Mouse (Mus musculus) skeletal muscle tissue, adult 2 months (tissue): ENCODE results near the gene Nde1.
"Not testable (repeated sequence)": the region's sequence is repeated elsewhere in the genome, so short reads cannot be mapped to it uniquely, and the experiment has no call there.

ENCODE experiments used
- DNase-seq: peaks from one replicate; pipeline ENCODE4 v3.0.0-alpha.2; 2012; ENCODE audit warnings: low read depth, low spot score

Nde1 gene

DNA sequence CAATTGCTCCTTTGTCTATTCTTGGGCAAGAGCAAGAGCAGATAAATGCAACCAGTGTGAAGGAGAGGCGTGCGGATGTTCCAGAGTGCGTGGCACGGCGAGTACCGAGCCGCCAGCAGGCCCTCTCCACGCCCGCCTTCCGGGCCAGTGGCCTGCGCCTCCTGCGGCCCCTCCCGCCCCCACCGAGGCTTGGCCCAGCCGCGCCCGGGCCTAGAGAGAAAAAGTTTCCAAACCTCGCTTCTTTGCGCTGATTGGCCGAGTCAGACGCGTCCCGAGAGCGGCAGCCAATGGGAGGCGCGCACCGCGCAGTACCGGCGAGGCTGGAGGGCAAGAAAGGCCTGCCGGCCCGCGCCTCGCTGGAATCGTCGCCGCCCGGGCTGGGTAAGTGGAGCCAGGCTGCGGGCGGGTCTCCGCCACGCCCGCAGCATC lies at the start of gene Nde1, which contains the start of gene Marf1:
Gene Nde1, plus strand, starts transcription at position 288 of the 429 bp plus-strand sequence.
Gene Marf1, minus strand, starts transcription at position 364 of the 429 bp plus-strand sequence.
- DNase-seq, result peak; percentile 92

DNA sequence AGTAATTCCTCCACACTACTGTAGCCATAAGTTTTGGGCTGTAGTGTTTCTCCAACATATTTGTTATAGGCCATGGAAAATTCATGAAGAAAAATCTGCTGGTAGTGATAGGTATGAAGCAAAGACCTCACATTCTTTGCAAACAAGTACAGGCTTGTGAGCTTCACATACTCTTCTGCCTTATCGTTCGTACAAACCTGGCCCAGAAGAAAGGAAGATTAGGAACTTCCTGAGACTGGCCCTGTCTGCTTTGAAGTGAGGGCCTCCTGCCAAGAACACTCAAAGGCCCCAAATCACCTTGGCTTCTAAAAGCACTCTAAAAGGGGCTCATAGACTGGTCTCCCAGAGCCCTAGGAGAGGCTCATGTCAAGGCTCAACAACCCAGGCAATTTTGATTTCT lies 45.8 kb upstream of the Nde1 start:
- DNase-seq, result no peak

DNA sequence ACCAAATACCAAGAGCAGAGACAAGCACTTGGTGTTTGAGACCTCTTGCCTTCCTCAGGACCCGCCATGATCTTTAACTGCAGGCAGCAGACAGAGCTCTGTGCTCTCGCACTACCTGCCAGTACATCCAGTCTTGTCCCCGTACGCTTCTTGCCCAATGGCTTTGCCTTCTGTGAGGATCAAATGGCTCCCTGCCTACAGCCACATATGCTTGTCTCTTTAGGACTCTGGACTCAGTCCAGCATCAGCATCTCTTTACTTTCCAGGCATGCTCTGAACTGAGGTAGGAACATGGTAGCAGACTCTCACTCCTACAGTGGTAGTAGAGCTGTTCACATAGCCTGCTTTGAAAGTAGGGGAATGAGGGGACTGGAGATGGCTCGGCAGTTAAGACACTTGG lies 42.1 kb upstream of the Nde1 start:
- no peak for DNase-seq

DNA sequence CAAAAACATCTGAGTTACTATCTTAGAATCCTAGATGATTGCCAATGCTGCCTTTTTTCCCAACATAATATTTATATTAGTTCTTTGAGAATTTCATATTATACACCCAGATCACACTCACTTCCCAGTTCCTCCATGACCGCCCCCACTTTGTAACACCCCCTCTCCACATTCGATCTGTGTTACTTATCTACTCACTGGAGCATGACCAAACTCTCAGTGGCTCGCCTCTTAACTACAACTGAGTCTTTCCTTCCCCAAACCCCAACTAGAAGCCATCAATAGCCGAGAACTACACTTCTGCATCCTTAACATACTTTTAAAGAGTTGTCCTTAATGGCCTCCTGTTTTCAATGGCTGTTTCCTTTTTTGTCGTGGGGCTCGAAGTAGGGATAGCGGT lies 41.5 kb upstream of the Nde1 start:
- no peak for DNase-seq

DNA sequence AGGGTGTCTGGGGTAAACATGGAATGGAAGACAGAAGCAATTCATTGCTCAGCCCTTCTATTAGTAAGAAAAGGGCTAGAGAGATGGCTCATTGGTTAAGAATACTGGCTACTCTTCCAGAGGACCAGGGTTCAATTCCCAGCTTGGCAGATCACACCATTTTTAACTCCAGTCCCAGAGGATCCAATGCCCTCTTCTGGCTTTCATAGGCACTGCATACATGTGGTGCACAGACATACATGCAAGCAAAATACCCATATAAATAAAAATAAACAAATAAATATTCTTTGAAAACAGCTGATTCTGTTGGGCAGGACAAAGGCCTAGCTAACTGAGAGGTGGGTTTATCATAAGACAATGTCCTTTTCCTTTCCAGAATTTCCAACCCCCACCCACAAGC lies 40.5 kb upstream of the Nde1 start:
- DNase-seq, result no peak

DNA sequence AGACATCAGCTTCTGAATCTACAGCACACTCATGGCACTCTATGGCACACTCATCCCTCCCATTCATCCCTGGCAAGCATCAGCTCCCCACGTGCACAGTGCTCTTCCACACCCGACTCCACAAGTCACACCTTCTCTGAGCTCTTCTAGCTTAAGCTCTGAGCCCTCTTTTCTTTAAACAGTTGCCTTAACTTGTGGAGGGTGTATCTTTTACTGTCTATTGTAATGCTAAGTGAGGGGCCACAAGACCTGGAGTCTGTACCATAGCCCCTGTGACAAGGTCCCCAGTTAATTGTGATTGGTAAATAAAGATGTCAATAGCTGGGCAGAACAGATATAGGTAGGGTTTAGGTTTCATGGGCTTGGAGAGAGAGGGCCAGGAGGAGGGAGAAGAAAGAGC lies 39.2 kb upstream of the Nde1 start:
- DNase-seq, result no peak

DNA sequence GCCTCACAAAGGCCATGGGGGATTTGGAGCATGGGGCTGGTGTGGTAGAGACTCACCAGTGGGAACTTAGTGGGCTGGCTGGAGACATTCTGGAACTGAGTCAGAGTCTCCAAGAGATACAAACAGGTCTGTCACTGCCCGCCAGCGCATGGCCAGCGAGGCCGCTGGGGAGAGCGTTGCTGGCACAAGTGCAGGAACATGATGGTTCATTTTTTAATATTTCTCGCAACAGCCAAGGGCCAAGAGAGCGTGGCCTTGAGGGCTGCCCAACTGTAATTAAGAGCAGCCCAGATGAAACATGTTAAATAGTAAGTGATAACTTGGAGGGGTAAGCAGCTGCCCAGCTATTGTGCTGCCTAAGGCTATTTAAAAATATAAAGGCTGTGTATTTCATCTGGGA lies 38.4 kb upstream of the Nde1 start:
- DNase-seq, result no peak

DNA sequence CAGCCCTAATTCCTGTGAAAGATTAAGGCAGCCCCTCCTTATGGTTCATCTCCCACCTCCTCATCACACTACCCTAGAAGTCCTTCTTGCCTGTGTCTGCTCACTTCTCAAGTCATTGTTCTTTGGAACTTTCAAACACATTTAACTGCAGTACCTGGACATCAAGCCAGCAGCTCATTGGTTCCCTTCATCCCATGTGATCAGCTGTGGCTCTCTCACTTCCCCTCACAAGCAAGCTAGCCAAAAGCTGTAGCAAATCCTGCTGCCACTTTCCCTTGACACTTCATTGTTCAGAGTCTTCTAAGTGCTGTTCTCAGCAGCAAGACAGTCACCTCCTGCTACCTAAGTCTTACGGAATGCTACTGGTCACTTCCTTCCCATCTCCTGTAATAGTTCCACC lies 37.8 kb upstream of the Nde1 start:
- no peak for DNase-seq

DNA sequence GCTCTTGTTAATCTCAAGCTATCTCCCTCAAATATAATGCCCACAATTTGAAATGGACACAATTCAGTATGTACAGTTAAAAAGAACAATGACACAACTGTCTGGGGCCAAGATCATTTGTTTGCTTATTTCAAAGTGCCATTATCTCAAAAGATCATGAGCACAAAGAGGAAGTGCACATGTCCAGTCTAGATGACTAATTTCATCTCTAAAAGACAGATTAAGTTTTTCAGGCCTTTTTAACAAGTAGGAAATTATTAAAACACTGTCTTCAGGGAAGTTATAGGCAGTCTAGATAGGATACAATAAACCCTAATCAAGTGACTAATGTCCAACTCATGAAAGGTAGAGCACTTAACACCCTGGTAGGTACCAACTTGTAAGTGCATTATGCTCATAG lies 34.1 kb upstream of the Nde1 start:
- no peak for DNase-seq

DNA sequence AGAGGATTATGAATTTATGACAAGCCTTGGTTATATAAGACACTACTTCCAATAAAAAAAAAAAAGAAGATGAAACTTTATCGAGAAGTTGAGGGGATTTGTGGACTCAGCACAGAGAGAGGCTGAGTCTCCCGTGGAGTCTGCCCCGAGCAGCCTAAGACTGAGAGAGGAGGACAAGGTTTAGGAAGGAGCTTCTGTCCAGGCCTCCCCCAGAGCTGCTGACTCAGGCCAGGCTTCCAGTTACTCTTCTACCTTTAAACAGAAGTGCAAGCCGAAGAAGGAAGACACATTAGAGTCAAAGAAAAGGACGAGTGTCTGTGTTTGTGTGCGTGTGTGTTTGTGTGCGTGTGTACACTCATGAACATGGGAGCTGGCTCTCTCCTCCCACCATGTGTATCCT lies 32.3 kb upstream of the Nde1 start:
- no peak for DNase-seq

DNA sequence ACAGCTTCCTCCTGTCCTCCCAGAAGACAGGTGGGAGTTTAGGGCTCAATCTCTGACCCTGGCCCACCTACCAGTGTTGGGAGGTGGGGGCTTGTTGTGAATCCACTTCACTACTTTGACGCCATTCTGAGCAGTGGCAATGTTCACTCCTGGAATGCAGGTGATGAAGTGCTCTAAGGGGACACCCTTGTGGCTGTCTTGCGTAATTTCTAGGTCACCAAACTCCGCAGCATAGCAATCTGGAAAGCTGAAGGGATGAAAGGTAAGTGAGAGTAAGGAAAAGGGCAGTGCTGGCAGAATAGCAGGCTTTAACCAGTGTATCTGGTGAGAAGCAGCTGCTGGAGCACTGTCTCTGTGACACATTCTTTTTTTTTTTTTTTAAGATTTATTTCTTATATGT lies 31.7 kb upstream of the Nde1 start:
- DNase-seq, result no peak

DNA sequence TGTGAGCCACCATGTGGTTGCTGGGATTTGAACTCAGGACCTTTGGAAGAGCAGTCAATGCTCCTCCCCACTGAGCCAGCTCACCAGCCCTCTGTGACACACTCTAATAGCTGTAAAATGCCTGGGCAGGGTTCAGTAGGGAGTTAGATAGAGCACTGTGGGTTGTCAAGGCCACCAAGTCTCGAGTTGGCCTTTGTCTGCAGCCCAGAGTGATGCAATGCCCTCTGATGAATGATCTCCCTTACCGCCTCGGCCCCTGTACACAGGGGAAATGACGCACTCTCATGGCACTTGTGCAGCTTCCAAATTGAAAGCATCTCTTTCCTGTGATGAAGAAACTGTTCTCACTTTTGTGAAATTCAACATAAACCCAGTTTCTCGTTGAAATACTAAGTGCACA lies 31.2 kb upstream of the Nde1 start:
- no peak for DNase-seq

DNA sequence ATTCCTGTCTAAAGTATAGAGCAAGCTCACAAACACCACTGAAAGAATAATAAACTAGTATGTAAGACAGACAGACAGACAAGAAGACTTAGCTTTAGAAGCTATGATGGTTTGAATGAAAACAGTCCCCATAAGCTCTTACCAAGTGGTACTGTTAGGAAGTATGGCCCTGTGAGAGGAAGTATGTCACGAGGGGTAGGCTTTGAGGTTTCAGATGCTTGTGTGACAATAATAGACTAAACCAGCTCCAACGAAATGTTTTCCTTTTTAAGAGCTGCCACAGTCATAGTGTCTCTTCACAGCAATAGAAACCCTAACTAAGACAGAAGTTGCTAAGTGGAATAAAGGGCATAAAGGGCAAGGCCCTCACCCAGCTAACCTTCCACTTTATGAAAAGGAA lies 28.1 kb upstream of the Nde1 start:
- no peak for DNase-seq

DNA sequence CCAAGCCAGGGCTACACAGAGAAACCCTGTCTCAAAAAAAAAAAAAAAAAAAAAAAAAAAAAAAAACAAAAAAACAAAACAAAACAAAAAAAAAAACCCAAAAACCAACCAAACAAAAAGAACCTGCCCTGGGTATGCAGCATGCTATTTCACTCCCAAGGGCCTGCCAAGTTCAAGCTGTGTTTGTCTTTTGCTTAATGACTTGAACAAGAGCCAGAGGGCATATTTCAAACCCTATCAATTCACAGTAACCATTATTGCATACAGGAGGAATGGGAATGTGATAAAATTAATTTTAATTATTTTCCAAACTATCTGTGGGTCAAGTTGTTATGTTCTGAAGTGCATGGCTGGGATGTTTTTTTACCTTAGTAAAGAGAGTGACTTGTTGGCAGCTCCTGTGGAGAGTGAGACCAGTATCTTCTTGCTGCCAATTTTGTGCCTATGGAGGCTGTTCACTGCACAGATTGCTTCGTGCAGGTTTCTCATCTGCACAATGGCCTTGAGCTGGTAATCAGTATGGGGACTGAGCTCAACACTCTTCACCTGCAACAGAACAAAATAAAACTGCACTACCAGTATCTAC lies 25.0 kb upstream of the Nde1 start:
- DNase-seq, result no peak

DNA sequence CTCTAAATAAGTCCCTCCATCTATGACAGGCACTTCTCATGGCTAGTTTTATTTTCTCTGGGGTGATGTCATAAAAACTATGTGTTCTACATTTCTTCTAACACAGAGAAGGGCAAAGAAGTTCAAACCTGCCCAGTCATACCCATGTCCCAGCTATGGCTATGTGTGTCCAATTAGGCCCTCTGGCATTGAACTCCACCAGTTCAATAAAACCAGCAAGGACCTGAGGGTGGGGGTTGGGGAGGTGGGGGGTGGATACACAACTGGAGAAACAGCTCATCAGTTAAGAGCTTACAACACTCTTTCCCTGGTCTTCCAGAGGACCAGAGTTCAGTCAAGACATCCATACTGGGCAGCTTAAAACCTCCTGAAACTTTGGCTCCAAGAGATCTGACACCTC lies 24.0 kb upstream of the Nde1 start:
- DNase-seq, result no peak

DNA sequence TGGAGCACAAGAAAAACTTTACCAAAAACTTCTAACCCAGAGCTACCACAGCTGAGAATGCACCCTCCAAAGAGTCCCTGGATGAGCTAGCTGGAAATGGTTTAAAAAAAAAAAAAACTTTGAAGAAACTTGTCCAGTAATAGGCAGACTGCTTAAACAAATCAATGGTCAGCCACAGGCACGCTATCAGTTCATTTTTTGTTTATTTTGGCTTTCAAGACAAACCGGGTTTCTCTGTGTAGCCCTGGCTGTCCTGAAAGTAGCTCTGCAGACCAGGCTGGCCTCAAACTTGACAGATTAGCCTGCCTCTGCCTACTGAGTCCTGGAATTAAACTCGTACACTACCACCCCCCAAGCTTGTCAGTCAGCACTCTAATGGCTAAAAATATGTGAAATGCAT lies 19.8 kb upstream of the Nde1 start:
- DNase-seq, result no peak

DNA sequence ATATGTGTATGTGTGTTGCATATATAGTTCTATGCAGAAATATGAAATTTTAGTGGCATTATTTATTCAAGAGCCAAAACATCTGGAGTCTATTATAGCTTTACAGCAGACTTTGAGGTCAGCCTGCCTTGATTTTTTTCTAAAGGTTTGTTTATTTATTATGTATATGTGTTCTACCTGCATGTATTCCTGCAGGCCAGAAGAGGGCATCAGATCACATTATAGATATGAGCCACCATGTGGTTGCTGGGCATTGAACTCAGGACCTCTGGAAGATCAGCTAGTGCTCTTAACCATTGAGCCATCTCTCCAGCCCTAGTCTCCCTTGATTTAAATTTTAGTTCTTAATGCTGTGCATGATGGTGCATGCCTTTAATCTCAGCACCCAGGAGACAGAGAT lies 15.4 kb upstream of the Nde1 start:
- DNase-seq, result no peak

DNA sequence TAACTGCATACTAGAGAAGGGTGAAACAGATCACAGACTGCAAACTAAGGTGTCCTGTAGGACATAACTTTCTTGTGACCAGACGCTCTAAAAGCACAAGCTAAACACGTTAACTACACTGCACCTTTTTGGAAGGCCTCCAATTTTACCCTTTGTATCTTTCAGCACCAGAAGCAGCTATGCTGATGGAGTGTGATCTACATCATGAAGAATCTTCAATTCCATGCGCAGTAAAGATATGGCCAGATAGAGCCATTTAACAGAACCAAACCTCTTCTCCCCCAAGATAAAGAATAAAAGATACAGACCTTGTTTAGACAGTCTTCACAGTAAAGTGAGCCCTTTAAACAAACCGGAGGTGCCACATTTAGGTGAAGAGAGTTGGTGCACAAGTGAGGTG lies 11.4 kb upstream of the Nde1 start:
- no peak for DNase-seq

DNA sequence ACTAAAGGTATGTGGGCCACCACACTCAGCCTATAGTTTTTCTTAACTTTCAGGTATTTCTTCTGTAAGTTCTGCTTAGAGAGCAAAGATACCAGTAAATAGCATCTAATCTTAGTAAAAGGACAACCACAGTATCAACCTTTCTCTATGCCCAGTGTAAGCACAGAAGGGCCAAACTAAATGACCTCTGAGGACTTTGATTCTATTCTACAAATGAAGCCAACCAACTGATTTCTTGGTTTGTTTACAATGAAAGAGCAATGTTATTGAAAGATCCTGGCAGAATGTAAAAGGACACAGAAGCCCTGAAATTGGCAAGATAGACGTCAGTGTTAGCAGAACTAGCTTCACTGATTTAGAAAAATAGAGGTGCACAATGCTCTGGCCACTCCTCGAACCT lies 7.4 kb upstream of the Nde1 start:
- DNase-seq, result not testable (repeated sequence)

DNA sequence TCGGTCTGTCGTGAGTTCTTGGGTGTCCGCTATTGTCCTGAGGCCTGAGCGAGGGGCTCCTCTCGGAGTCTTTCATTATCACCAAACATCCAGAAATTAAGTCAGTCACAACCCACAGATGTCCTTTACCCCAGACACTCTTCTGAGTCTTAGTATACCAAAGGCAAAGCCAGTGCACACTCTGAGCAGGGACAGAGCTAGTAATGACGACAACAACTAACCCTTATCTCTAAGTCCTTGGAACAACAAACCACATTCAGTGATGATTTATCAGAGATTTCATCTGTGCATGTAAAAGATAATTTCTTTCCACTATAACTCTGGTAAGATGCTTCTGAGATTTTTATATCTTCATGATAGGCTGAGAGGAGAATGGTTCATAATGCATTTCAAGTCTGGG lies 6.8 kb upstream of the Nde1 start:
- no peak for DNase-seq

DNA sequence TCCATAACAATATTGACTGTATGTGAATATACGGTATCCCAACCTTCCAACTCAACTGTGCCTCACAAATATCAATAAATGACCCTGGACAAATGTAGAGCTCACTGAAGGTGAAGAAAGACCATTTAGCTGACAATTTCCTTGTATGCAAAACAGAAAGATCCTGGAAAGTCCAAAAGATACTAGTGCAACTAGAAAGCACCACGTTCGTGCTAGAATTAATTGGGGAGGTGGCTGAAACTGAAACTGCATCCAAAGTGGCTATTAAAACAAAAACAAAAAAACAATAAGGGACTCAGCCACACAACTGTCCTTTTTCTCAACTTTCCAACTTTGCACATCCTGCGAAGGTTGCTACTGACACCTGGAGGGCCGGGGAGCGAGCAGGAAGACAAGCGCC lies 4.5 kb upstream of the Nde1 start:
- DNase-seq, result no peak

DNA sequence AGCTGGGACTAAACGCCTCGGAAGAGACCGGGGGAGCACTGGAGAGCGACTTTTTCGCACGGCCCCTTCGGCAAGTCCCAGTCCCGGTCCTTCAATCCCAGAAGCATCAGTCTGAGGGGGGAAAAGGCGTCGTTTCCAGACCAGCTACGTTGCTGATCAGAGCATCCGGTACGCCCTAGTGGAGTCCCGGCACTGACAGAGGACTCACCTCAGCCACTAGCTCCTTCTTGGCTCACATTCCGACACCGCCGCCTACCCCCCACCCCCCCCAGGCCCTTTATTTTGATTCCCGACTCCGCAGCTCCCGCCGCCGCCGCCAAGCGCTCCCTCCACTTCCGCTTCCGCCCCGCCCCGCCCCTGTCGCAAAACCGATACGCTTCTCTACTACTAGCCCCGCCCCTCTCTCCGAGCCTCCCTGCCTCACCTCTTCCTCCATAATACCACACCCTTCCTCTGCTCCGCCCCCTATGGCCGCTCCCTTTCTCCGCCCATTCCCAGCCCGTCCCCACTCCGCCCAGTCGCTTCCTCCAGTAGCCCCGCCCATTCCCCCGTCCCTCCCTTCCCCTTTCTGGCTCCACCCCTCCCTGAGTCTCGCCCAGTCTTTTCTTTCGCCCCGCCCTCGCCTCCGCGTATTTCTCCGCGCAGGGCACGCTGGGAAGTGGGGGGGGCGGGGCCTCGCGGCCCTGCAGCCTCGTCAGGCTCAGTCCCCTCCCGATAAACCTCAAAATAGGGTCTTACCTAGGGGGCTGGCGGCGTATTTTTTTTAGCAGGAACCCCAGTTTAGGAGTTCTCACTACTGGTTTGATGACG lies 3.9 kb upstream of the Nde1 start:
- DNase-seq, result peak; percentile 99

DNA sequence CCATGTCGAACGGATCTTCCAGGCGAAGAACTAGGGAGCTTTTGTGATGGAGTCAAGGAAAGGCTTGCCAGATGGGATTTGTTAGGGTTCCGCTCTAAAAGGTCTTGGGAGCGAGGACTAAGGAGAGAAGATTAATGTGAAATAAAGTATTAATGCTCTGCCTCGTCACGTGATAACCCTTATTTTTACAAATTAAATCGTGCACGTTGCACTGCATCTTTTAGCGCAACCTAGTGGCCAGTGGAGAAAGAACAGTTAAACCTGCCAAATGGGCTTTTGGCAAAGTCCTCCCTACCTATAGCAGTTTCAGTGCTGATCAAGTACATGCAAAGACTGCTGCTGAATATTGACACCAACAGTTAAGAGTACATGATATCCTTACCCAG lies 3.3 kb upstream of the Nde1 start:
- DNase-seq, result peak; percentile 75

DNA sequence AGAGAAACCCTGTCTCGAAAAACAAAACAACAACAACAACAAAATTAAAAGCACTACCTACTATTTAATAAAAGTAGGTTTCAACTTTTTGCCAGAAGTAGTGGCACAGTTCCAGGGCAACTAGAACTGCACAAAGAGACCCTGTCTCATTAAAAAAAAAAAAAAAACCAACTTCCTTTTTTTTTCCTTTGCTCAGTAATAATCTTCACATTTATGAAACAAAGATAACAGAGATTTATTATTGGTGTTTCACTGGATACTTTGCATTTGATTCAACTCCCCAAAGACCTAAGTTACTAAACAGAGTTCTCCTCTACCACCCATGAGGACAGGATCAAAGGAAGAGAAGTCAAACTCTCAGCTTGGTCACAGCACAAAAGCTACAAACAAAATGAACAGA lies 2.1 kb upstream of the Nde1 start:
- DNase-seq, result no peak
